Mouse (Mus musculus): Measurements from ENCODE around the gene Zbtb38.

Gene Zbtb38

GRCm38 (mm10) chr9:96638508-96638907 lies 114.1 kb downstream of the Zbtb38 start:
- DNase-seq (ENCODE audit: low read depth): peak; percentile 54

DNA sequence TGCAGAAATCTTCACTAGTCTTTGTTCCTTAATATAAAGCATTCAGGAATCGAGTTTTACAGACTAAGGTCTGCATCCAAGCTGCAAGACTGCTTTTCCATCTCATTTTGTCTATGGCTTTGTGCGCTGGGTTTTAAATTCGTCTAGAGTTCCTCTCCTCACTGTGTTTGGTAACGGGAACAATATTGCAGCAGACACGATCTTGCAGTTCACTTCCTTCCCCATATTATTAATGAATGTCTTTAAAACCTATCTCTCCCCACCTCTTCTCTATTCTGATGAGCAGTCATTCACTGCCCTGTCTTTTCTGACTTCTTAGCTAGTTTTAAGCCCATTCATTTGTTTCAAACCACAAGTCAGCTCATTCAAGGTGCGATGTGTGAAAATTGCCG lies 115.5 kb downstream of the Zbtb38 start:
- DNase-seq (ENCODE audit: low read depth): no peak

DNA sequence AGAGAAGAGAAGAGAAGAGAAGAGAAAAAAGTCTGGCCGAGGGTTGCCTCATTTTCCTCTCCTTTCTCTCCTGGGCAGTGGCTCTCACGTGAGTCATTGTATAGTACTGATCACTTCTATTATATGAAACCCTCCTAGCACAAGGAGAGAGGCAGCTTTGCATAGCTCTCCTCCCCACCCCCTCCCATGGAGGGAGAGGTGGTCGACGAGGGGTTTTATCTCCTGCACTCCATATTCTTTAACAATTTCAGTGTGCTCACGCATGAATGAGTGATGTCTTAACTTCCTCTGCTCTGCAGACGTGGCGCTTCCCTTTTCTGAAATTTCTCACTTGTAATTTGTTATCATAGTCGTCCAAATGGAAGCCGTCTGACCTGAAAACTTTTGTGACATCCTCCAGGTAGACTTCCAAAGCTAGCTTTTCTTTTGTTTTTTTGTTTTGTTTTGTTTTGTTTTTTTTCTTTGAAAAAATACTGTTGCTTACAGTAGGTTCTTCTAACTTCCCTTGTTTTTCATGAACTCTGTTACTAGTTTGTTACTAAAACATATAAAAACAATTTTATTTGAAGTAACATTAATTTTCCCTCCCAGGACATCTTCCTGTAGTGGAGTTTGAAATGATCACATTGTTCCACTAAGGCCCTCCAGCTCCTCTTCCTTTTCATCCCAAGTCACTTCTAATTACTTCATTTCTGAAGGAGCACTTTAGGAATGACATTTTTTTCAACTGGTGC lies 116.0 kb downstream of the Zbtb38 start:
- DNase-seq (ENCODE audit: low read depth): no peak

GRCm38 (mm10) chr9:96635899-96636298 lies 116.7 kb downstream of the Zbtb38 start:
- no peak for DNase-seq (ENCODE audit: low read depth)

GRCm38 (mm10) chr9:96635176-96635575 lies 117.5 kb downstream of the Zbtb38 start:
- DNase-seq (ENCODE audit: low read depth): no peak

- no peak for DNase-seq (ENCODE audit: low read depth)
Measured at GRCm38 (mm10) chr9:96633771-96634170, 118.9 kb downstream of the Zbtb38 start.
